Comparison of ENCODE assay signal across 8 mouse cellular contexts in genomic region chr9:63737426-63737931, GRCm38 (mm10). TPM values are rescaled to one million over a fixed set of nuclear protein-coding genes. Genes with fewer than 3 reads are reported as not detected.
DNase-seq lines count a peak whose midpoint lies in the region; ATAC-seq lines count a peak whose summit lies in the region.

No protein-coding gene starts in this region.

- H3K4me2 ChIP-seq in hindbrain, embryonic 16.5 days (ENCODE audit: low read length): no peak overlapping the region
- no peak overlapping the region for H3K4me2 ChIP-seq in hindbrain, embryonic 11.5 days (replicated peaks; ENCODE audit: low read depth, low read length)

- no peak for DNase-seq in hindbrain, embryonic 11.5 days (ENCODE audit: low spot score)
- peak; percentile 83 for DNase-seq in Muller cell, postnatal 12 days (ENCODE audit: inconsistent ontology term)
- peak; percentile 72 for DNase-seq in gastrocnemius, postnatal 14 days
- peak; percentile 90 for DNase-seq in naive thymus-derived CD4-positive, alpha-beta T cell, adult 2 months (ENCODE audit: low read depth)
- no peak for DNase-seq in cerebellum, postnatal 25 days
- no peak for DNase-seq in kidney, adult 18-20 months
- DNase-seq in cerebellum, adult 11-12 months: no peak

- no peak overlapping the region for H3K27ac ChIP-seq in hindbrain, embryonic 16.5 days (ENCODE audit: low read depth, low read length)
- H3K27ac ChIP-seq in hindbrain, embryonic 11.5 days (ENCODE audit: low read depth, low read length): no peak overlapping the region

- intact Hi-C loops in gastrocnemius, postnatal 14 days (cut with DNase I; ENCODE audit: low total_unique reads): no loop called here

- H3K27me3 ChIP-seq in hindbrain, embryonic 16.5 days (replicated peaks; ENCODE audit: control insufficient read depth, insufficient read depth, low read length): no peaks in the 10 kb centered on the region
- no peaks in the 10 kb centered on the region for H3K27me3 ChIP-seq in hindbrain, embryonic 11.5 days (ENCODE audit: control insufficient read depth, insufficient read depth, low read length)

- ATAC-seq in hindbrain, embryonic 16.5 days: 0 out of 2 replicates have a peak, but pooled peaks have one; percentile 24
- no peak for ATAC-seq in hindbrain, embryonic 11.5 days (ENCODE audit: low FRiP score)

- H3K36me3 ChIP-seq in hindbrain, embryonic 16.5 days (ENCODE audit: control insufficient read depth, insufficient read depth, low read length): no peaks in the 10 kb centered on the region
- H3K36me3 ChIP-seq in hindbrain, embryonic 11.5 days (ENCODE audit: control insufficient read depth, insufficient read depth, low read length): no peaks in the 10 kb centered on the region

- no peak overlapping the region for H3K9ac ChIP-seq in hindbrain, embryonic 16.5 days (ENCODE audit: low read depth, low read length)
- no peak overlapping the region for H3K9ac ChIP-seq in hindbrain, embryonic 11.5 days (ENCODE audit: low read depth, low read length)

- 85% methylated on average over 9 of the region's 9 CpGs for WGBS in hindbrain, embryonic 16.5 days
- 74% methylated on average over 9 of the region's 9 CpGs for WGBS in hindbrain, embryonic 11.5 days

- no peaks in the 10 kb centered on the region for H3K9me3 ChIP-seq in hindbrain, embryonic 16.5 days (ENCODE audit: control insufficient read depth, low read length)
- no peaks in the 10 kb centered on the region for H3K9me3 ChIP-seq in hindbrain, embryonic 11.5 days (ENCODE audit: control insufficient read depth, low read length)

- H3K4me1 ChIP-seq in hindbrain, embryonic 16.5 days (ENCODE audit: control insufficient read depth, insufficient read depth, low read depth, low read length): peaks cover 5% of the 10 kb centered on the region
- H3K4me1 ChIP-seq in hindbrain, embryonic 11.5 days (replicated peaks; ENCODE audit: control insufficient read depth, insufficient read depth, low read length): no peaks in the 10 kb centered on the region; the same call in 1 of the 2 replicates

- H3K4me3 ChIP-seq in hindbrain, embryonic 16.5 days (ENCODE audit: low read length): no peak overlapping the region
- no peak overlapping the region for H3K4me3 ChIP-seq in hindbrain, embryonic 11.5 days (ENCODE audit: low read depth, low read length)

RNA-seq across cellular contexts. Expression of gene Smad3, which starts 20.3 kb away (rescaled TPM):
- 7.7 and 9.3 TPM in 2 replicates for polyA plus RNA-seq in hindbrain, embryonic 16.5 days (2015; fragmentation: Nextera tagmentation; extraction: Ambion mirVana)
- 13.9 and 16.0 TPM in 2 replicates for polyA plus RNA-seq in hindbrain, embryonic 11.5 days (2014; fragmentation: Nextera tagmentation; extraction: Ambion mirVana)
- 10 to 100 TPM; 39.3 to 40.2 TPM for total RNA-seq in gastrocnemius, postnatal 14 days (2021)

Comparison
In these comparisons a context has a peak if more than half of its experiments do, and no peak if none do; other contexts are left out.
1. DNase-seq: peak in Muller cell, postnatal 12 days (single experiment), gastrocnemius, postnatal 14 days (single experiment) and naive thymus-derived CD4-positive, alpha-beta T cell, adult 2 months (single experiment); none in hindbrain, embryonic 11.5 days (single experiment), cerebellum, postnatal 25 days (0 of 2), kidney, adult 18-20 months (single experiment) and cerebellum, adult 11-12 months (single experiment).